Mouse (Mus musculus) heart, postnatal 0 days (tissue): Measurements from ENCODE around the gene Tapbpl. TPM values are rescaled to one million over a fixed set of nuclear protein-coding genes. Genes with fewer than 3 reads are reported as not detected.
A peak's percentile ranks its signal among the peaks of the same experiment; 100 is the strongest.

ENCODE experiments used
- ATAC-seq: fragments of 200-750 bp; cut with Nextera tagmentation; 2 replicates; pipeline ENCODE4 v1.8.0; 2017; ENCODE audit warnings: low read depth, moderate number of reproducible peaks, moderate library complexity; ENCODE audit not compliant: insufficient read depth
- DNase-seq: peaks from one replicate; pipeline ENCODE4 v3.0.0-alpha.2; 2016; ENCODE audit warnings: low spot score
- H3K27ac ChIP-seq: fragments of 300-500 bp; sonication (generic); 2 replicates; pipeline ENCODE4 v1.5.1; 2014; ENCODE audit warnings: low read depth, mild to moderate bottlenecking
- H3K27me3 ChIP-seq: fragments of 300-500 bp; sonication (generic); 2 replicates; pipeline ENCODE4 v1.6.1; 2014; ENCODE audit warnings: low read length, mixed read lengths; ENCODE audit not compliant: control insufficient read depth, insufficient read depth
- H3K36me3 ChIP-seq: fragments of 300-500 bp; sonication (generic); replicated peaks from 2 replicates; pipeline ENCODE4 v1.6.1; 2014; ENCODE audit warnings: low read length, mixed read lengths; ENCODE audit not compliant: control insufficient read depth, insufficient read depth
- H3K4me1 ChIP-seq: fragments of 300-500 bp; sonication (generic); 2 replicates; pipeline ENCODE4 v1.6.1; 2014; ENCODE audit warnings: antibody characterized with exemption; ENCODE audit not compliant: control insufficient read depth, insufficient read depth
- H3K4me2 ChIP-seq: fragments of 300-500 bp; sonication (generic); 2 replicates; pipeline ENCODE4 v1.6.1; 2014; ENCODE audit warnings: low read depth, mild to moderate bottlenecking, low read length, moderate library complexity
- H3K4me3 ChIP-seq: fragments of 300-500 bp; sonication (generic); 2 replicates; pipeline ENCODE4 v1.5.1; 2014; ENCODE audit warnings: low read depth, low read length
- H3K9ac ChIP-seq: fragments of 300-500 bp; sonication (generic); replicated peaks from 2 replicates; pipeline ENCODE4 v1.6.1; 2014; ENCODE audit warnings: low read depth, low read length, mixed read lengths
- H3K9me3 ChIP-seq: fragments of 300-500 bp; sonication (generic); replicated peaks from 2 replicates; pipeline ENCODE4 v1.6.1; 2016; ENCODE audit warnings: low read length; ENCODE audit not compliant: control insufficient read depth
- CTCF ChIP-seq: IDR thresholded peaks from 2 replicates; pipeline ENCODE4 v1.5.1; 2016; ENCODE audit warnings: antibody characterized with exemption, control low read depth, low read depth
- EP300 ChIP-seq: IDR thresholded peaks from 2 replicates; pipeline ENCODE4 v1.6.1; 2016; ENCODE audit warnings: antibody characterized with exemption, low read depth
- WGBS: fragments of 180-500 bp; shearing (Covaris S2); extraction: QIAGEN DNeasy Blood & Tissue Kit; methylation state at CpG from one replicate; pipeline ENCODE4 v1.1.7; 2014; 5-methylcytosine and 5-hydroxymethylcytosine counted together
- polyA plus RNA-seq: library from polyadenylated mRNA; unstranded; fragments of >200 nt; fragmentation: Nextera tagmentation; extraction: Ambion mirVana; gene quantifications from 2 replicates; pipeline ENCODE4 v1.2.1, GENCODE M21; 2015
- total RNA-seq: library from RNA; depleted of rRNA; stranded (reverse); fragments of >200 nt; gene quantifications from 2 replicates; pipeline ENCODE4 v1.2.3, GENCODE M21; 2014; ENCODE audit warnings: low replicate concordance; rRNA removed

Gene Tapbpl
- 0.93 and 4.5 TPM in 2 replicates for total RNA-seq
- 3.9 and 4.5 TPM in 2 replicates for polyA plus RNA-seq

GRCm38 (mm10) chr6:125231117-125232044 lies at the start of gene Tapbpl:
Tapbpl (minus strand) TSS chr6:125231860.
- Histone ChIP-seq H3K27ac (peak within 1 kb of the TSS; percentile 92), H3K4me3 (peak within 1 kb of the TSS; percentile 64), H3K27me3 (no peaks in the 10 kb centered on the region), H3K36me3 (no peaks in the 10 kb centered on the region), H3K9me3 (no peaks in the 10 kb centered on the region), H3K4me1 (peaks cover 22% of the 10 kb centered on the region), H3K9ac (peak within 1 kb of the TSS; percentile 84), H3K4me2 (peak within 1 kb of the TSS; percentile 95)
- peak; percentile 63 for ATAC-seq
- WGBS = 1% methylated on average over 16 of the region's 16 CpGs
- TF ChIP-seq EP300 (no peak), CTCF (no peak)
- peak; percentile 60 for DNase-seq

GRCm38 (mm10) chr6:125279729-125280128 lies 48.1 kb upstream of the Tapbpl start:
- Histone ChIP-seq H3K27ac (no peak overlapping the region), H3K4me2 (no peak overlapping the region), H3K9me3 (peaks cover 1% of the 10 kb centered on the region; the same call in 1 of the 2 replicates), H3K9ac (no peak overlapping the region), H3K27me3 (no peaks in the 10 kb centered on the region), H3K4me1 (no peaks in the 10 kb centered on the region), H3K4me3 (no peak overlapping the region), H3K36me3 (no peaks in the 10 kb centered on the region)
- WGBS = 62% methylated on average over 8 of the region's 8 CpGs
- ATAC-seq (no peak), DNase-seq (no peak)
- no peak for TF ChIP-seq CTCF
- no peak for TF ChIP-seq EP300

- peak; percentile 56 for TF ChIP-seq CTCF
- no peak for TF ChIP-seq EP300
- Histone ChIP-seq H3K9ac (no peak overlapping the region), H3K4me3 (no peak overlapping the region), H3K4me2 (no peak overlapping the region), H3K9me3 (no peaks in the 10 kb centered on the region), H3K27ac (no peak overlapping the region), H3K4me1 (no peaks in the 10 kb centered on the region), H3K36me3 (no peaks in the 10 kb centered on the region), H3K27me3 (no peaks in the 10 kb centered on the region)
- ATAC-seq (0 out of 2 replicates have a peak, but pooled peaks have one; percentile 32), DNase-seq (peak; percentile 43)
- 55% methylated on average over 15 of the region's 15 CpGs for WGBS
Observed at GRCm38 (mm10) chr6:125274841-125275563, 43.3 kb upstream of the Tapbpl start.

- Histone ChIP-seq H3K4me2 (no peak overlapping the region), H3K9me3 (no peaks in the 10 kb centered on the region), H3K27ac (peak overlapping the region; percentile 52; the same call in 1 of the 2 replicates), H3K27me3 (no peaks in the 10 kb centered on the region), H3K9ac (0 out of 2 replicates have a peak overlapping the region, but pooled peaks have one; percentile 20), H3K36me3 (no peaks in the 10 kb centered on the region), H3K4me1 (no peaks in the 10 kb centered on the region), H3K4me3 (no peak overlapping the region)
- TF ChIP-seq EP300 (no peak), CTCF (no peak)
- WGBS = 72% methylated on average over 10 of the region's 10 CpGs
- ATAC-seq (no peak), DNase-seq (no peak)
Observed at GRCm38 (mm10) chr6:125272228-125272785, 40.6 kb upstream of the Tapbpl start.
